Mouse (Mus musculus): ENCODE measurements around the gene Psme3. TPM values are rescaled to one million over a fixed set of nuclear protein-coding genes. Genes with fewer than 3 reads are reported as not detected.

The Psme3 gene
- total RNA-seq, 1 experiment = 57.0 TPM

GRCm38 (mm10) chr11:101338123-101338760 lies 22.2 kb downstream of the Psme3 start:
- DNase-seq (ENCODE audit: low read depth, low spot score) = no peak
- Histone ChIP-seq H3K9ac (ENCODE audit: insufficient read depth, low read depth, low read length, poor library complexity, severe bottlenecking) (peak overlapping the region; percentile 14; the same call in 1 of the 2 replicates), H3K36me3 (ENCODE audit: control insufficient read depth, insufficient read depth, low read length, poor library complexity, severe bottlenecking) (no peaks in the 10 kb centered on the region), H3K4me1 (ENCODE audit: control insufficient read depth in 2 of 2, insufficient read depth in 2 of 2, low read length in 2 of 2, poor library complexity in 1 of 2) (peaks cover 2 to 22% of the 10 kb centered on the region in 2 experiments; a peak in 2 of 4 replicates), H3K27ac (ENCODE audit: insufficient read depth, low read depth, low read length, poor library complexity, severe bottlenecking) (no peak overlapping the region), H3K9me3 (ENCODE audit: control insufficient read depth, insufficient read depth, low read depth, low read length) (no peaks in the 10 kb centered on the region), H3K4me3 (ENCODE audit: insufficient read depth in 1 of 2, low read depth in 1 of 2, low read length in 2 of 2, poor library complexity in 1 of 2, severe bottlenecking in 1 of 2) (peak overlapping the region; percentile 7 to 55)
- TF ChIP-seq HCFC1 (IDR thresholded peaks at IDR 0.05; ENCODE audit: borderline replicate concordance, insufficient read depth, low read length) (no peak), ZC3H11A (IDR thresholded peaks at IDR 0.05; ENCODE audit: borderline replicate concordance, low read depth, low read length) (no peak), ZNF384 (IDR thresholded peaks at IDR 0.05; ENCODE audit: low read depth, low read length) (no peak), MAFK (IDR thresholded peaks at IDR 0.05; ENCODE audit: insufficient read depth, low read depth, low read length) (no peak), CHD2 (IDR thresholded peaks at IDR 0.05; ENCODE audit: low read depth, low read length) (no peak)
- in situ Hi-C loops (cut with MboI; ENCODE audit: low sequenced_read_pairs in 2 of 2, unreplicated experiment in 2 of 2) = no loop called here

- Histone ChIP-seq H3K4me3 (ENCODE audit: insufficient read depth in 1 of 2, low read depth in 1 of 2, low read length in 2 of 2, poor library complexity in 1 of 2, severe bottlenecking in 1 of 2) (peak overlapping the region in 1 of 2 experiments; percentile 11; a peak in 1 of 4 replicates), H3K9me3 (ENCODE audit: control insufficient read depth, insufficient read depth, low read depth, low read length) (no peaks in the 10 kb centered on the region), H3K4me1 (ENCODE audit: control insufficient read depth in 2 of 2, insufficient read depth in 2 of 2, low read length in 2 of 2, poor library complexity in 1 of 2) (0 out of 4 replicates have a peak, but pooled peaks cover 0 to 2% of the 10 kb centered on the region in 2 experiments), H3K36me3 (ENCODE audit: control insufficient read depth, insufficient read depth, low read length, poor library complexity, severe bottlenecking) (no peaks in the 10 kb centered on the region), H3K9ac (ENCODE audit: insufficient read depth, low read depth, low read length, poor library complexity, severe bottlenecking) (no peak overlapping the region), H3K27ac (ENCODE audit: insufficient read depth, low read depth, low read length, poor library complexity, severe bottlenecking) (no peak overlapping the region)
- in situ Hi-C loops (cut with MboI; ENCODE audit: low sequenced_read_pairs in 2 of 2, unreplicated experiment in 2 of 2) = loop anchor here in 1 of 2 experiments (10.0 kb wide), 1 partner anchor 48 kb away; no protein-coding TSS in a partner anchor
- TF ChIP-seq CHD2 (IDR thresholded peaks at IDR 0.05; ENCODE audit: low read depth, low read length) (no peak), HCFC1 (IDR thresholded peaks at IDR 0.05; ENCODE audit: borderline replicate concordance, insufficient read depth, low read length) (no peak), MAFK (IDR thresholded peaks at IDR 0.05; ENCODE audit: insufficient read depth, low read depth, low read length) (no peak), ZC3H11A (IDR thresholded peaks at IDR 0.05; ENCODE audit: borderline replicate concordance, low read depth, low read length) (peak; percentile 21; the same call in 1 of the 2 replicates), ZNF384 (IDR thresholded peaks at IDR 0.05; ENCODE audit: low read depth, low read length) (no peak)
- peak; percentile 72 for DNase-seq (ENCODE audit: low read depth, low spot score)
These were observed 31.2 kb downstream of the Psme3 start for GRCm38 (mm10) chr11:101347083-101347775.

DNA sequence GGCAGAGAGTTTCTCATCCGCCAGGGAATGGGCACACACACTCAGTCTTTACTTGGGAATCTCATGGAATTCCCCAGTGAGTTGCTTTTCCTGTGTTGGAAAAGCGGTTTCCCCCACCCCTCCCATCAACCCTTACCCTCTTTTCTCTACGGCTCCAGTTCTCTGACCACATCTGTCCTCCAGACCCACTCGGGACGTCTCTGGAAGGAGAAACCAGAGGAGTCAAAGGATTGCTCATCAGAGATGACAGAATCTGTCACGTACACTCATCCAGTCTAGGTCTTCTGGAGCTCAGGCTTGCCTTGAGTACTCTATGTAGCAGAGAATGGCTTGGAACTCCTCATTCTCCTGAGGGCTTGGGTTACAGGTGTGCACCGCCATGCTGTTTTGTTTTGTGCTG lies 32.8 kb downstream of the Psme3 start:
- TF ChIP-seq CHD2 (IDR thresholded peaks at IDR 0.05; ENCODE audit: low read depth, low read length) (no peak), ZNF384 (IDR thresholded peaks at IDR 0.05; ENCODE audit: low read depth, low read length) (no peak), HCFC1 (IDR thresholded peaks at IDR 0.05; ENCODE audit: borderline replicate concordance, insufficient read depth, low read length) (no peak), MAFK (IDR thresholded peaks at IDR 0.05; ENCODE audit: insufficient read depth, low read depth, low read length) (no peak), ZC3H11A (IDR thresholded peaks at IDR 0.05; ENCODE audit: borderline replicate concordance, low read depth, low read length) (no peak)
- in situ Hi-C loops (cut with MboI; ENCODE audit: low sequenced_read_pairs in 2 of 2, unreplicated experiment in 2 of 2) = loop anchor here in 1 of 2 experiments (10.0 kb wide), 1 partner anchor 46 kb away; no protein-coding TSS in a partner anchor
- Histone ChIP-seq H3K9me3 (ENCODE audit: control insufficient read depth, insufficient read depth, low read depth, low read length) (no peaks in the 10 kb centered on the region), H3K4me3 (ENCODE audit: insufficient read depth in 1 of 2, low read depth in 1 of 2, low read length in 2 of 2, poor library complexity in 1 of 2, severe bottlenecking in 1 of 2) (no peak overlapping the region), H3K36me3 (ENCODE audit: control insufficient read depth, insufficient read depth, low read length, poor library complexity, severe bottlenecking) (no peaks in the 10 kb centered on the region), H3K9ac (ENCODE audit: insufficient read depth, low read depth, low read length, poor library complexity, severe bottlenecking) (no peak overlapping the region), H3K4me1 (ENCODE audit: control insufficient read depth in 2 of 2, insufficient read depth in 2 of 2, low read length in 2 of 2, poor library complexity in 1 of 2) (0 out of 4 replicates have a peak, but pooled peaks cover 0 to 2% of the 10 kb centered on the region in 2 experiments), H3K27ac (ENCODE audit: insufficient read depth, low read depth, low read length, poor library complexity, severe bottlenecking) (no peak overlapping the region)
- no peak for DNase-seq (ENCODE audit: low read depth, low spot score)

DNA sequence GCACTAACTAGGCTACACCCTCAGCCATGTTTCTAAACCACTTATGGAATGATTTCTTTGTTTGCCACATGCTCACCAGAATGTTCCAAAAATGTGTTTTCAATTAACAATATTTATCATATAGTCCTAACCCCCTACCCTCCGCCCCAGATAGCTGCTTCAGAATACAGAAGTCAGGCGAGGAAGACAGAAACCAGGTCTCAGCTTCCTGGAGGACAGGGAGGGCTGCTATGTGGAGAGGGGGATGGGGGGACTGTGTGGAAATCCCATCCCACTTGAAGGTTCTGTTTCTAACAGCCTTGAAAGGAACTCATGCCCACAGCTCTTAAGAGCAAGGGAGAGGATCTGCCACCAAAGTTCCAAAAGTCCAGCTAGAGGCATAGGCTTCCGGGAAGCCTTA lies 33.2 kb downstream of the Psme3 start:
- Histone ChIP-seq H3K9ac (ENCODE audit: insufficient read depth, low read depth, low read length, poor library complexity, severe bottlenecking) (no peak overlapping the region), H3K9me3 (ENCODE audit: control insufficient read depth, insufficient read depth, low read depth, low read length) (no peaks in the 10 kb centered on the region), H3K4me1 (ENCODE audit: control insufficient read depth in 2 of 2, insufficient read depth in 2 of 2, low read length in 2 of 2, poor library complexity in 1 of 2) (peaks cover 0 to 4% of the 10 kb centered on the region in 2 experiments; a peak in 1 of 4 replicates), H3K27ac (ENCODE audit: insufficient read depth, low read depth, low read length, poor library complexity, severe bottlenecking) (no peak overlapping the region), H3K4me3 (ENCODE audit: insufficient read depth in 1 of 2, low read depth in 1 of 2, low read length in 2 of 2, poor library complexity in 1 of 2, severe bottlenecking in 1 of 2) (no peak overlapping the region), H3K36me3 (ENCODE audit: control insufficient read depth, insufficient read depth, low read length, poor library complexity, severe bottlenecking) (no peaks in the 10 kb centered on the region)
- no peak for DNase-seq (ENCODE audit: low read depth, low spot score)
- TF ChIP-seq ZC3H11A (IDR thresholded peaks at IDR 0.05; ENCODE audit: borderline replicate concordance, low read depth, low read length) (no peak), CHD2 (IDR thresholded peaks at IDR 0.05; ENCODE audit: low read depth, low read length) (no peak), MAFK (IDR thresholded peaks at IDR 0.05; ENCODE audit: insufficient read depth, low read depth, low read length) (no peak)
- in situ Hi-C loops (cut with MboI; ENCODE audit: low sequenced_read_pairs in 2 of 2, unreplicated experiment in 2 of 2) = loop anchor here in 1 of 2 experiments (10.0 kb wide), 1 partner anchor 46 kb away; no protein-coding TSS in a partner anchor
